Mouse (Mus musculus): Measurements from ENCODE around the gene Cdc42ep4.

DNA sequence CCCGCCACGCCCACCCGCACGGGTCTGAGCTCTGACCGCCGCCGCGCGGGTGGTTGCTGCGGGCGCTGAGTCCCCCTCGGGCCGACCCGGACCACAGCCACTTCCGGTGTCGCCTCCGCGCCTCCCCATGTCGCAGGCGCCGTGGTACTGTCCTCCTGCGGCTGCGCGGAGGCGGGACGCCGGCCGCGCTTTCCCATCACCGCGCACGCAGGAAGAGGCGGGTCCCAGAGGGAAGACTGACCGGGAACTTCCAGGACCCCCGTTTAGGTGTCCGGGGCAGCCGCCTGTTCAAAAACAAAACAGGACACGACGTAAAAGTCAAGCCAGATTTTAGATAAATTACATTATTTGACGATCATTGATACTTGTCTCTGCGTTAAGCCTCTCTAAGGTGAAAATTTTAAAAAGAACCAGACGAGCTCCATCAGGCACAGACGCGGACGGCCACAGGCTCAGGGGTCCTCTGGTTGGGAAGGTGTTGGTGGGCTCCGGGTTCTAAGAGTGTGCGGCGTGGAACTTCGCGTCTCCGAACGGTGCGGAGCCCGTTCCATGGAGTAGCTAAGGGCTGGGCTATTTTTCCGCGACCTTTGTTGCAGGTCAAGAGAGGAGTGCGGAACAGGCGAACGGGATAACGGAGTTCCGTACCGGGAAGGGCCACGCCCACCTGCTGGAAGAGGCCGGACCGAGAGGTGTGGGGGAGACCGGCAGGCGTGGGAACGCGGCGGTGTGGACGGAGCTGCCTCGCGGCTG is 67.5 kb downstream of the Cdc42ep4 start, which contains the start of the genes Fam104a and D11Wsu47e:
- peak; percentile 70 for TF ChIP-seq POLR2A (IDR thresholded peaks at IDR 0.05; ENCODE audit: low read depth, low read length)
- no peak for TF ChIP-seq CTCF (IDR thresholded peaks at IDR 0.05; ENCODE audit: borderline replicate concordance, insufficient read depth, low read length)

All from embryonic fibroblast, embryonic 13.5 days (primary cell).